Mouse (Mus musculus): ENCODE results near the gene Flrt1. TPM values are rescaled to one million over a fixed set of nuclear protein-coding genes. Genes with fewer than 3 reads are reported as not detected.
"Not testable (repeated sequence)": the region's sequence is repeated elsewhere in the genome, so short reads cannot be mapped to it uniquely, and the experiment has no call there.

The Flrt1 gene
- polyA plus RNA-seq, 1 experiment from 2014 or later = 6.0 TPM

DNA sequence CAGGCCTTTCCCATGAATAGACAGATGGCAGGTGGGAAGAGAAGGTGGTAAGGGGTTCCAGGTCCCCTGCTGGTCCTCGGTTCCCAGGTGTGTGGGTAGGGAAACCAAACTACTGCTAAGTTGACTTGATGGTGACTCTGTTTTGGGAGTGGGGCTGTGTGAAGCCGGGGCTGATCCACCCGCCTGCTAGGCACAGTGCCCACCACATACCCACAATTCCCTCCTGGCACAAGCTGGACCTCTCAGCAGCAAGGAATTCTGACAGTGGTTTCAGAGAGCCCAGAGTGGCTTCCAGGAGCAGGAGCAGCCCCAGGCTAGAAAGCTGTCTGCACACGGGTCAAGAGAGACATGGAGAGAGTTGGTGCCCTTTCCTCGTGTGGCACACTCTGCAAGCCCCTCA, 16.5 kb downstream of the Flrt1 start:
- Histone ChIP-seq H3K4me3 (no peak overlapping the region), H3K27me3 (ENCODE audit: low read depth, poor library complexity, severe bottlenecking) (peaks cover 92% of the 10 kb centered on the region), H3K9me3 (replicated peaks) (no peaks in the 10 kb centered on the region), H3K36me3 (no peaks in the 10 kb centered on the region), H3K27ac (replicated peaks) (0 out of 2 replicates have a peak overlapping the region, but pooled peaks have one; percentile 35), H3K4me1 (peaks cover 91% of the 10 kb centered on the region)
- WGBS = 73% methylated on average over 5 of the region's 5 CpGs
- no peak for DNase-seq (ENCODE audit: low spot score)

DNA sequence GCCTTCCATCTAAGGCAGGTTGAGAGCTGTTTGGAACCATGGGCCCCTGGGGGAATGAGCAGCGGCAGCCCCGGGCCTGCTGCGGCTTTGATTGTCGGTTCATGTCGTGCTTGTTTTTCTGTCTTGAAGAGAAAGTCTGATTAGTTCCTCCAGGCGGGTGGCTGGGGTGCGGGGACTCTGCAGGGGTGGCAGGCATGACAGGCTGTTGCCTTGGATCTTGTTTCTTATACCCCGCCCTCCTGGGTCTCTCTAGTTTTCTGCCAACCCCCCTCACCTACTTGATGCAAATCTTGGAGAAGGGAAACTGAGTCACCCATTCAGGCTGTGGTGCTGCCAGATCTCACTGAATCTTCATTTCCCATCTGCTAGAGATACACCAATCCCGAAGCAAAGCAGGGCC, 17.0 kb downstream of the Flrt1 start:
- 11% methylated on average over 9 of the region's 9 CpGs for WGBS
- Histone ChIP-seq H3K4me1 (peaks cover 91% of the 10 kb centered on the region), H3K27me3 (ENCODE audit: low read depth, poor library complexity, severe bottlenecking) (peaks cover 94% of the 10 kb centered on the region), H3K36me3 (no peaks in the 10 kb centered on the region), H3K27ac (replicated peaks) (peak overlapping the region; percentile 35), H3K9me3 (replicated peaks) (no peaks in the 10 kb centered on the region), H3K4me3 (no peak overlapping the region)
- no peak for DNase-seq (ENCODE audit: low spot score)

DNA sequence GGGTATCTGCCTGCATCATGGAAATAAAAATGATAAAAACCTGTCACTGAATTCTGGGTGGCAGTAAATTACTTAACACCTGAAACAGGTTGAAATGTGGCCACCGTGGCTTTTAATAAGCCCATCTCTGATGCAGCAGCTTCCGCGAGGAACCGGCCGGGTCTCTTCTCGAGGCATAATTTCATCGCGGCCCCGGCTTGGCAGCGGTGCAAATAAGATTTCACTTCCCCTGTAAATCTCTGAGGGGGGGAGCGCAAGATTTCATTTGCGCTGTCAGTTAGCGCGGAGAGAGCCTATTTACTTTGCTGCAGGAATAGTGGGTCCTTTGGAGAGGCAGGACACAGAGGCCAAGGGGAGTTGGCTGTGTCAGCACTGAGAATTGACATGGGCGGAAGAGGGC, 20.8 kb downstream of the Flrt1 start:
- peaks cover 100% of the 10 kb centered on the region for H3K27me3 ChIP-seq (ENCODE audit: low read depth, poor library complexity, severe bottlenecking)
- no peaks in the 10 kb centered on the region for H3K9me3 ChIP-seq (replicated peaks)
- 87% methylated on average over 15 of the region's 15 CpGs for WGBS
- H3K36me3 ChIP-seq = no peaks in the 10 kb centered on the region
- H3K4me3 ChIP-seq = no peak overlapping the region
- peak overlapping the region; percentile 49 for H3K27ac ChIP-seq (replicated peaks)
- peaks cover 76% of the 10 kb centered on the region for H3K4me1 ChIP-seq
- no peak for DNase-seq (ENCODE audit: low spot score)

DNA sequence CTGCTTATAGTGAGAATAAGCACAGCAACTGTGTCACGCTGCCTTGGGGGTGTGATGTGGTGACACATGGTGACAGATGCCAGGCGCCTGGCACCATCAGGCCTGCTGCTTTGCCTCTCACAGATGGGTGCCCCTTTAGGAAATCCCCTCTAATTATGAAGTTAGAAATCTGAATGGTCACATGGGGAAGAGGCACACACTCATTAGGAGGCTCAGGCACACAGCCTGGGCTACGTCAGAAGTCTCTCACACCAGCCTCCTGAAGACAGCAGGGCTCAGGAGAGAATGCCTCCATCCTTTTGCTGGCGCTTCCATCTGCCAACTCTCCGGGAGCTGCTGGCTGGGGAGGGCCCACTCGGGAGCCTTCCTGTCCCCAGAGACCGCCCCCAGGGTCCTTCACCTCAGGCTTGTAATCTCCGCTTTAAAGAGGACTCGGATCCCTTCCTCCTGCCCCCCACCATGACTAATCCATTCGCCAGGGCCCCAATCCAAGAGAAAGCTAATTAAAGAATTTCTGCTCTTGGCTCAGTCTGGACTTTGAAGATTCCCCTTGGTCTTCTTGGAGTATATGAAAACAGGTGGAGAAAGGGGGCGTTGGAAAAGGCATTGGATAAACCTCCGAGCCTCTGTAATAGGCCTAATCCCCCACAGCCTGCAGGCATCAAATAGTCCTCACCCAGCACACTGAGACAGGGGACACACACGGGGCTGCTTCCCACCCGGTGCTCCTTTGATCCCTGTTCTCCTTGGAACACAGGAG, 22.3 kb downstream of the Flrt1 start:
- Histone ChIP-seq H3K9me3 (replicated peaks) (no peaks in the 10 kb centered on the region), H3K27me3 (ENCODE audit: low read depth, poor library complexity, severe bottlenecking) (peaks cover 100% of the 10 kb centered on the region), H3K36me3 (no peaks in the 10 kb centered on the region), H3K27ac (replicated peaks) (peak overlapping the region; percentile 4), H3K4me1 (peaks cover 75% of the 10 kb centered on the region), H3K4me3 (peak overlapping the region; percentile 11; the same call in 1 of the 2 replicates)
- DNase-seq (ENCODE audit: low spot score) = peak; percentile 48
- WGBS = 19% methylated on average over 14 of the region's 14 CpGs

DNA sequence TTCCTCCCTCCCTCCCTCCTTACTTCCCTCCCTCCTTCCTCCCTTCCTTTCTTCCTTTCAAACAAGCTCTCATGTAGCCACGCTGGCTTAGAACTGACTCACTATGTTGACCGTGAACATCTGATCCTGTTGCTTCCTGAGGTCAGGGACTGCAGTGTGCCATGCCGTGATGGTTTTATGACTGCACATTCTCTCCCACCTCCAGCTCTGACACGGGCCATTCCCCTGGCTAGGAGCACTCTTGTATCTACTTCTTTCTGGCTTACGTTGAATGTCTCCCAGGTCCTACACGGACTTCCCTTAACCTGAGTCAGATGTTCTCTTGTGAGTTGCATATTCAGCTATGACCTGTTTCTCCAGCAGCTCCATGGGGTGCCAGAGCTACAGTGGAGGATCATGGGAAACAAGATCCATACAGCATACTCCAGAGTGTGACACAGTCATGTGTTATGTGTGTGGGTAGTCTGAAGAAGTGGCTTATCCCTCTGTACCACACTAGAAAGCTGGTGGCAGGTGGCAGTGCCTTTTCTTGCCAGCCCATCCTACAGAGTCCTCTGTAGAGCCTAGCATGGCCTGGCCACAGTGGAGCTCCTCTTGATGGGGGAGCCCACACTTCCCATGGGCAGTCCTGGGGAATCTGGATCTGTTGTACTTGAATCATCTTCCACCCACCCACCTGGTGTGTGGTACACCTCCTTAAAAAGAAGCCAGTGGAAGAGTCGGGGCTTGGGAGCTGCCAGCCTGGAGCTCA, 23.8 kb downstream of the Flrt1 start:
- H3K4me1 ChIP-seq = peaks cover 75% of the 10 kb centered on the region
- no peaks in the 10 kb centered on the region for H3K9me3 ChIP-seq (replicated peaks)
- no peaks in the 10 kb centered on the region for H3K36me3 ChIP-seq
- 83% methylated on average over 7 of the region's 7 CpGs for WGBS
- H3K4me3 ChIP-seq = no peak overlapping the region
- peaks cover 99% of the 10 kb centered on the region for H3K27me3 ChIP-seq (ENCODE audit: low read depth, poor library complexity, severe bottlenecking)
- H3K27ac ChIP-seq (replicated peaks) = 0 out of 2 replicates have a peak overlapping the region, but pooled peaks have one; percentile 17
- DNase-seq (ENCODE audit: low spot score) = no peak

DNA sequence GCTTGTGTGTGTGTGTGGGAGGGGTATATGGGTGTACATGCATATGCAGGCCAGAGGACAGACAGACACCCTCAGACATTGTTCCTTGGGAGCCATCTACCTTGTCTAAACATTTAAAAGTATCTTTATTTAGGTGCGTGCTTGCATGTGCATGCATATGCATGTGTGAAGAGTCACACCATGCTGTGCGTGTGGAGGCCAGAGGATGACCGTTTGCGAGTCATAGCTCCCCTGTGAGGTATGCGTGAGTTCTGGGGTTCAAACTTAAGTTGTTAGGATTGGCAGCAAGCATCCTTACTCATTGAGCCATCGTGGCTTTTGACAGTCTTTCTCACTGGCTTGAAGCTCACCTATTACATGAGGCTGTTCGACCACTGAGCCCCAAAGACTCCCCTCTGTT, 27.3 kb downstream of the Flrt1 start:
- DNase-seq (ENCODE audit: low spot score) = no peak
- Histone ChIP-seq H3K4me1 (peaks cover 66% of the 10 kb centered on the region), H3K9me3 (replicated peaks) (no peaks in the 10 kb centered on the region), H3K4me3 (no peak overlapping the region), H3K27me3 (ENCODE audit: low read depth, poor library complexity, severe bottlenecking) (peaks cover 99% of the 10 kb centered on the region), H3K36me3 (no peaks in the 10 kb centered on the region), H3K27ac (replicated peaks) (no peak overlapping the region)
- 91% methylated on average over 7 of the region's 7 CpGs for WGBS

DNA sequence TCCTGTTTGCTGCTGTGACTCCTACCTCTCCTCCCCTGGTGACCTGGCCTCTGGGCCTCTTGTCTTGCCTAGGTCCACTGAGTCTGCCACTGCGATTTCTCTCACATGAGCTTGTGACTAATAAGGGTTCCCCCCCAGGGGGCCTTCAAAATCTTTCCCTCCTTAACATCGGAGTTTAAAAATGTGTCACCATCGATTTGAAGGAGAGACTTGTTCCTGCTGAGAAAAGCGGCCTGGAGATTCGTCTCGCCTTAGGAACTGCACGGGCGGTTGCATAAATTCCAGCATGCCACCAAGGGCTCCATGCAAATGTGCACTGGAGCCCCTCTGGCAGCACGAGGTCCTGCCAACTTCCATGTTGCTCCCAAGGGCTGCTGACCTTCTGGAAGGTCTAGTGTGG, 27.9 kb downstream of the Flrt1 start:
- WGBS = 69% methylated on average over 9 of the region's 9 CpGs

DNA sequence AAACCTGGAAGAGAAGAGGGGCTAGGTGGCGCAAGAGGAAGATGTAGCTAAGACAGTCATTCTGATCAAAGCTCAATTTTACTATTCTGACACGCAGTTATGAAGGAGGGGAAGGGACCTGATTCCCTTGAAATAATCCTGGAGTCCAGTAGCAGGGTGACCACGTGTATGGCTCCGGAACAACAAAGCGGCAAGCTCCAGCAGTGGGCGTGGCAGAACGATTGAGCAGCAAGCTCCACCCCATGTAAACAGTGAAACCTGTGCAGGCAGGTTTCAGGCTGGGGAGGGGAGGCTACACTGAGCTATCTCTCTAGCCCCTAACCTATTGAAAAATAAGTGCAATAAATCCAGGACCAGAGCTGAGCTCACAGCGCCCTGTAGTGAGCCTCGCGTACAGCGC, 30.2 kb downstream of the Flrt1 start:
- not testable (repeated sequence) for DNase-seq (ENCODE audit: low spot score); H3K9me3 ChIP-seq (replicated peaks); H3K27ac ChIP-seq (replicated peaks); H3K4me3 ChIP-seq; H3K36me3 ChIP-seq
- WGBS = 85% methylated on average over 11 of the region's 11 CpGs
- Histone ChIP-seq H3K27me3 (ENCODE audit: low read depth, poor library complexity, severe bottlenecking) (peaks cover 91% of the 10 kb centered on the region), H3K4me1 (peaks cover 80% of the 10 kb centered on the region)

More for the DNA sequence above, 27.9 kb downstream of the Flrt1 start:
- DNase-seq (ENCODE audit: low spot score) = no peak
- Histone ChIP-seq H3K27me3 (ENCODE audit: low read depth, poor library complexity, severe bottlenecking) (peaks cover 99% of the 10 kb centered on the region), H3K4me3 (no peak overlapping the region), H3K9me3 (replicated peaks) (no peaks in the 10 kb centered on the region), H3K27ac (replicated peaks) (0 out of 2 replicates have a peak overlapping the region, but pooled peaks have one; percentile 23), H3K4me1 (peaks cover 66% of the 10 kb centered on the region), H3K36me3 (no peaks in the 10 kb centered on the region)

DNA sequence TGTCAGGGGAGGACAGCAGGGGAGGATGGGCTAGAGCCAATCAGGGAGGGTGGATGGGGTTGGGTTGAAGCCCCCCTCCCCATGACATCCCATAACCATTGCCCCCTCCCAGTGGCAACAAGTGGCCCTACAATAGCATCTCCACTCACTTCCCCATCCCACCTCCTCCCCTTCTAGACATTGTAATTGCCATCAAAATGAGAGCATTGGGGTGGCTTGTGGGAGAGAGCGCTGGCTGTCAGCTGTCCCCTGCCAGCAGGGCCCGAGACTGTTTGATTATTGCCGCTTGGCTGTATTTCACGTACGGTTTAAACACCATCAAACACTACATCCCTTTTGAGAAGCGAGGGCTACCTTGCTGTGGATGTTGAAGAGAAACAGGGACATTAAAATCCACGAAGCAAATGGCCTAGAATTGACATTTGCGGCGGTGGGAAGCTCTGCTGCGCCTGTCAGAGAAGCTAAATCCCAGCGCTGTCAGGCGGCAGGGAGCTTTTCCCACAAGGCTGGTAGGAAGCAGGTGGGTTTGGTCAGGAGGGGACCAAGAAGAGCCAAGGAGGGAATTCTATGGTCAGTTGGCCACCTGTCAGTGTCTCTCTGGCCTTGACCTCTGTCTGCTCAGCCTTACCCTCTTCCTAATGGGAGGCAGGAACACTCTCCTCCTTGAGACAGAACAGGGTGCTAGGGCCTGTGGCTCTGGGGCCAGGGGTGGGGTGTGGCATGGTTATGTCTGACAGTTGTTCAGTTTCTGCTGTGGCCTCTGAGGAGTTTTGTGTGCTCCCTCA, 31.3 kb downstream of the Flrt1 start:
- Histone ChIP-seq H3K9me3 (replicated peaks) (no peaks in the 10 kb centered on the region), H3K27me3 (ENCODE audit: low read depth, poor library complexity, severe bottlenecking) (peaks cover 87% of the 10 kb centered on the region), H3K36me3 (no peaks in the 10 kb centered on the region), H3K27ac (replicated peaks) (peak overlapping the region; percentile 85; the same call in 1 of the 2 replicates), H3K4me3 (0 out of 2 replicates have a peak overlapping the region, but pooled peaks have one; percentile 9), H3K4me1 (peaks cover 81% of the 10 kb centered on the region)
- WGBS = 40% methylated on average over 12 of the region's 12 CpGs
- no peak for DNase-seq (ENCODE audit: low spot score)

DNA sequence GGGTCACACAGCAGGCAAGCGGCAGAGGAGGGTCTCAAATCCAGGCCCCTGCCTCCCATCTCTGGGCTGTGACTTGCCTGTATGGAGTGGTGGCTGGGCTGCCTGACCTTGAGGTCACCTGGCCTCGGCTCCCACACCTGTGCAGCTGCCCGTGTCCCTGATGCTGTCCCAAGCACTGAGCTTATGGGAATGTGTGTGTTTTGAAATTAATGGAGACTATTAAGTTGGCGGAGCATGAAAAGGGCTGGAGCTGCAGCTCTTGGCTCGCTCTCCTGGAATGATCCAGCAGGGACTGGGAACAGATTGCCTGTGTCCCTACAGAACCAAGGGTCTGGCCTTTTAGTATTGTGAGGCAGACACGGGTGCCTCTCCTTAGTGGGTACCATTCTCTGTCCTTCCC, 33.3 kb downstream of the Flrt1 start:
- no peaks in the 10 kb centered on the region for H3K9me3 ChIP-seq (replicated peaks)
- H3K27me3 ChIP-seq (ENCODE audit: low read depth, poor library complexity, severe bottlenecking) = peaks cover 87% of the 10 kb centered on the region
- WGBS = 76% methylated on average over 6 of the region's 6 CpGs
- H3K4me1 ChIP-seq = peaks cover 82% of the 10 kb centered on the region
- no peak for DNase-seq (ENCODE audit: low spot score)
- no peak overlapping the region; the same call in 1 of the 2 replicates for H3K4me3 ChIP-seq
- no peaks in the 10 kb centered on the region for H3K36me3 ChIP-seq
- peak overlapping the region; percentile 85 for H3K27ac ChIP-seq (replicated peaks)

DNA sequence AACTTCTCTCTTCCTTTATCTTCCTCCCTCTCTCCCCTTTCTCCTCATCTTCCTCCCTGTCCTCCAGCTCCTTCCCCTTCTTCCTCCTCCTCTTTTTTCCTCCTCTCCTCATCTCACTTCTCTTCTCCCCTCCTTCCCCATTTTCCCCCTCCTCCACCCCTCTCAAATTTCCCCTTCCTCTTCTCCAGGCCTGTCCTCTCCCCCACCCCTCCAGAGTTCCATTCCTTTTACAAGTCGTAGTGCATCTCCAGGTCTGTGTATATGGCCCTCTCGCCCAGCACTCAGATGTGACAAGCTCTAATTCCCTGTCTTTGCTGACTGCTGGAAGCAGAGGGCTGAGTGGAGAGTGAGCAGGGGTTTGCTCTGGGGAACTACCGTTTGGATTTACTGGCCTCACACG, 34.8 kb downstream of the Flrt1 start:
- Histone ChIP-seq H3K4me1 (peaks cover 90% of the 10 kb centered on the region), H3K9me3 (replicated peaks) (no peaks in the 10 kb centered on the region), H3K4me3 (peak overlapping the region; percentile 31), H3K27me3 (ENCODE audit: low read depth, poor library complexity, severe bottlenecking) (peaks cover 87% of the 10 kb centered on the region), H3K27ac (replicated peaks) (peak overlapping the region; percentile 85), H3K36me3 (no peaks in the 10 kb centered on the region)
- no peak for DNase-seq (ENCODE audit: low spot score)
- 12% methylated on average over 4 of the region's 4 CpGs for WGBS

Measured in midbrain, embryonic 10.5 days (tissue).